Mouse (Mus musculus): ENCODE data around the gene Celf2.

Gene Celf2

GRCm38 (mm10) chr2:6871281-6872130 is 637.9 kb downstream of the Celf2 start:
- peak in 1 of 2 experiments; percentile 60 for DNase-seq (ENCODE audit: low spot score in 2 of 2)

- DNase-seq (ENCODE audit: low spot score in 2 of 2) = no peak
These were observed 639.2 kb downstream of the Celf2 start for GRCm38 (mm10) chr2:6869956-6870710.

GRCm38 (mm10) chr2:6867297-6867696 is 642.1 kb downstream of the Celf2 start:
- DNase-seq (ENCODE audit: low spot score in 2 of 2) = no peak

- no peak for DNase-seq (ENCODE audit: low spot score in 2 of 2)
These were observed 643.6 kb downstream of the Celf2 start for GRCm38 (mm10) chr2:6865785-6866184.

- DNase-seq (ENCODE audit: low spot score in 2 of 2) = no peak
These were observed 659.2 kb downstream of the Celf2 start for GRCm38 (mm10) chr2:6850102-6850644.

GRCm38 (mm10) chr2:6849388-6849787 is 660.0 kb downstream of the Celf2 start:
- no peak for DNase-seq (ENCODE audit: low spot score in 2 of 2)

GRCm38 (mm10) chr2:6830021-6830420 is 679.3 kb downstream of the Celf2 start:
- DNase-seq (ENCODE audit: low spot score in 2 of 2) = no peak

GRCm38 (mm10) chr2:6827583-6827982 is 681.8 kb downstream of the Celf2 start:
- DNase-seq (ENCODE audit: low spot score in 2 of 2) = no peak

- no peak for DNase-seq (ENCODE audit: low spot score in 2 of 2)
These were observed 686.3 kb downstream of the Celf2 start for GRCm38 (mm10) chr2:6823021-6823420.

- DNase-seq (ENCODE audit: low spot score in 2 of 2) = no peak
These were observed 687.8 kb downstream of the Celf2 start for GRCm38 (mm10) chr2:6821593-6821992.

GRCm38 (mm10) chr2:6815281-6815680 is 694.1 kb downstream of the Celf2 start:
- no peak for DNase-seq (ENCODE audit: low spot score in 2 of 2)

GRCm38 (mm10) chr2:6808736-6809135 is 700.6 kb downstream of the Celf2 start:
- no peak for DNase-seq (ENCODE audit: low spot score in 2 of 2)

GRCm38 (mm10) chr2:6796754-6797153 is 712.6 kb downstream of the Celf2 start:
- no peak for DNase-seq (ENCODE audit: low spot score in 2 of 2)

GRCm38 (mm10) chr2:6795995-6796588 is 713.3 kb downstream of the Celf2 start:
- DNase-seq (ENCODE audit: low spot score in 2 of 2) = no peak

- no peak for DNase-seq (ENCODE audit: low spot score in 2 of 2)
These were observed 714.5 kb downstream of the Celf2 start for GRCm38 (mm10) chr2:6794858-6795257.

- DNase-seq (ENCODE audit: low spot score in 2 of 2) = no peak
These were observed 718.5 kb downstream of the Celf2 start for GRCm38 (mm10) chr2:6790876-6791275.

- DNase-seq (ENCODE audit: low spot score in 2 of 2) = no peak
These were observed 722.7 kb downstream of the Celf2 start for GRCm38 (mm10) chr2:6786494-6787144.

- no peak for DNase-seq (ENCODE audit: low spot score in 2 of 2)
These were observed 739.1 kb downstream of the Celf2 start for GRCm38 (mm10) chr2:6770214-6770613.

GRCm38 (mm10) chr2:6762381-6762780 is 747.0 kb downstream of the Celf2 start:
- DNase-seq (ENCODE audit: low spot score in 2 of 2) = no peak

GRCm38 (mm10) chr2:6743173-6743572 is 766.2 kb downstream of the Celf2 start:
- DNase-seq (ENCODE audit: low spot score in 2 of 2) = no peak

GRCm38 (mm10) chr2:6739998-6740668 is 769.2 kb downstream of the Celf2 start:
- no peak for DNase-seq (ENCODE audit: low spot score in 2 of 2)
